In genomic region chr2:143603871-143604512, GRCm38 (mm10) we compare ENCODE assay signal across 25 mouse cellular contexts. TPM values are rescaled to one million over a fixed set of nuclear protein-coding genes. Genes with fewer than 3 reads are reported as not detected.
DNase-seq lines count a peak whose midpoint lies in the region; ATAC-seq and TF ChIP-seq lines count a peak whose summit lies in the region.
"Had no signal": no experiment of that assay in that cellular context is flagged by ENCODE, and none has a peak within 500 bp of the region (broad histone marks: within the 10 kb centered on the region; RNA-seq: fewer than 3 reads in every experiment).

No protein-coding gene starts in this region.

- H3K36me3 ChIP-seq in kidney, embryonic 14.5 days (ENCODE audit: control insufficient read depth, insufficient read depth, low read length) = no peaks in the 10 kb centered on the region
- no peaks in the 10 kb centered on the region for H3K36me3 ChIP-seq in kidney, postnatal 0 days (ENCODE audit: insufficient read depth, low read length)
- H3K36me3 ChIP-seq in ES-E14 (ENCODE audit: control insufficient read depth, insufficient read depth, low read length, poor library complexity, severe bottlenecking) = no peaks in the 10 kb centered on the region
- H3K36me3 ChIP-seq in limb, embryonic 10.5 days = no peaks in the 10 kb centered on the region
- H3K36me3 ChIP-seq: forebrain, embryonic 10.5 days; heart, embryonic 10.5 days; heart, embryonic 13.5 days had no signal

- H3K9me3 ChIP-seq in kidney, embryonic 14.5 days (ENCODE audit: control insufficient read depth, low read length) = no peaks in the 10 kb centered on the region
- no peaks in the 10 kb centered on the region for H3K9me3 ChIP-seq in kidney, postnatal 0 days (replicated peaks; ENCODE audit: low read length)
- no peaks in the 10 kb centered on the region for H3K9me3 ChIP-seq in ES-E14 (ENCODE audit: control insufficient read depth, insufficient read depth, low read depth, low read length)
- no peaks in the 10 kb centered on the region for H3K9me3 ChIP-seq in limb, embryonic 10.5 days (replicated peaks)
- H3K9me3 ChIP-seq: forebrain, embryonic 10.5 days; forebrain, embryonic 13.5 days; heart, embryonic 10.5 days; heart, embryonic 13.5 days had no signal

- no peaks in the 10 kb centered on the region for H3K27me3 ChIP-seq in kidney, embryonic 14.5 days (ENCODE audit: control insufficient read depth, insufficient read depth, low read length)
- H3K27me3 ChIP-seq in kidney, postnatal 0 days (ENCODE audit: insufficient read depth, low read length) = no peaks in the 10 kb centered on the region
- no peaks in the 10 kb centered on the region for H3K27me3 ChIP-seq in limb, embryonic 10.5 days (ENCODE audit: low read depth, poor library complexity, severe bottlenecking)
- H3K27me3 ChIP-seq: forebrain, embryonic 13.5 days; heart, embryonic 13.5 days had no signal

- in situ Hi-C loops in ES-E14 (cut with MboI; ENCODE audit: low sequenced_read_pairs in 2 of 2, unreplicated experiment in 2 of 2) = no loop called here

- TF ChIP-seq CTCF in kidney, postnatal 0 days (IDR thresholded peaks at IDR 0.05; ENCODE audit: low read depth) = no peak

- H3K4me1 ChIP-seq in kidney, embryonic 14.5 days (ENCODE audit: control insufficient read depth, insufficient read depth, low read length) = no peaks in the 10 kb centered on the region
- no peaks in the 10 kb centered on the region for H3K4me1 ChIP-seq in kidney, postnatal 0 days (replicated peaks; ENCODE audit: insufficient read depth, low read length)
- H3K4me1 ChIP-seq in ES-E14 (ENCODE audit: control insufficient read depth in 2 of 2, insufficient read depth in 2 of 2, low read length in 2 of 2, poor library complexity in 1 of 2) = no peaks in the 10 kb centered on the region
- H3K4me1 ChIP-seq in limb, embryonic 10.5 days = no peaks in the 10 kb centered on the region
- H3K4me1 ChIP-seq: heart, embryonic 10.5 days; heart, embryonic 13.5 days had no signal

- peak; percentile 91 for ATAC-seq in kidney, embryonic 14.5 days (ENCODE audit: low FRiP score, low TSS enrichment)
- 0 out of 2 replicates have a peak, but pooled peaks have one; percentile 46 for ATAC-seq in kidney, postnatal 0 days (replicated peaks; ENCODE audit: low FRiP score, low read depth)
- ATAC-seq: forebrain, embryonic 13.5 days; forebrain, embryonic 16.5 days; hindbrain, postnatal 0 days had no signal

- DNase-seq in kidney, adult 11 months = no peak
- peak; percentile 45 for DNase-seq in kidney, postnatal 0 days (ENCODE audit: low spot score)
- no peak for DNase-seq in kidney, adult 9 months
- DNase-seq in ES-E14 (ENCODE audit: low read depth, low spot score) = peak; percentile 47
- no peak for DNase-seq in limb, embryonic 10.5 days (ENCODE audit: low spot score)
- no peak for DNase-seq in neural tube, embryonic 10.5 days (ENCODE audit: extremely low spot score, low spot score)
- DNase-seq: adrenal gland, postnatal 10 days; adrenal gland, postnatal 36 days; cerebellum, adult 18-20 months; cerebellum, adult 9-10 months; cerebellum, postnatal 14 days; gastrocnemius, postnatal 10 days; gastrocnemius, postnatal 36 days; heart, adult 2 months; heart, postnatal 14 days; heart, postnatal 4 days had no signal

- H3K27ac ChIP-seq in kidney, embryonic 14.5 days (ENCODE audit: low read depth, low read length) = no peak overlapping the region
- no peak overlapping the region for H3K27ac ChIP-seq in kidney, postnatal 0 days
- H3K27ac ChIP-seq in ES-E14 (ENCODE audit: insufficient read depth, low read depth, low read length, poor library complexity, severe bottlenecking) = no peak overlapping the region
- H3K27ac ChIP-seq in limb, embryonic 10.5 days = no peak overlapping the region
- H3K27ac ChIP-seq: forebrain, embryonic 10.5 days; forebrain, embryonic 13.5 days; heart, adult 2 months; heart, embryonic 10.5 days; heart, embryonic 13.5 days; hindbrain, embryonic 14.5 days; hindbrain, postnatal 0 days had no signal

- no peak overlapping the region for H3K4me3 ChIP-seq in kidney, embryonic 14.5 days (ENCODE audit: low read length)
- H3K4me3 ChIP-seq in kidney, postnatal 0 days (replicated peaks; ENCODE audit: low read depth, low read length) = no peak overlapping the region
- H3K4me3 ChIP-seq in ES-E14 (ENCODE audit: insufficient read depth in 1 of 2, low read depth in 1 of 2, low read length in 2 of 2, poor library complexity in 1 of 2, severe bottlenecking in 1 of 2) = no peak overlapping the region
- H3K4me3 ChIP-seq in limb, embryonic 10.5 days = no peak overlapping the region
- H3K4me3 ChIP-seq: forebrain, embryonic 10.5 days; forebrain, embryonic 13.5 days; heart, adult 2 months; heart, embryonic 10.5 days; heart, embryonic 13.5 days had no signal

- H3K4me2 ChIP-seq in kidney, embryonic 14.5 days (replicated peaks; ENCODE audit: low read depth, low read length) = no peak overlapping the region
- H3K4me2 ChIP-seq in kidney, postnatal 0 days (ENCODE audit: low read length) = no peak overlapping the region
- H3K4me2 ChIP-seq: forebrain, embryonic 13.5 days; heart, embryonic 13.5 days; hindbrain, embryonic 14.5 days had no signal

- WGBS in kidney, embryonic 14.5 days = 42% methylated on average over 2 of the region's 2 CpGs
- WGBS in kidney, postnatal 0 days = 41% methylated on average over 2 of the region's 2 CpGs
- 44% methylated on average over 2 of the region's 2 CpGs for WGBS in limb, embryonic 10.5 days

- no peak overlapping the region for H3K9ac ChIP-seq in kidney, embryonic 14.5 days (ENCODE audit: low read depth, low read length)
- no peak overlapping the region for H3K9ac ChIP-seq in kidney, postnatal 0 days (ENCODE audit: low read depth, low read length)
- no peak overlapping the region for H3K9ac ChIP-seq in ES-E14 (ENCODE audit: insufficient read depth, low read depth, low read length, poor library complexity, severe bottlenecking)
- H3K9ac ChIP-seq: forebrain, embryonic 13.5 days; heart, embryonic 13.5 days; hindbrain, embryonic 14.5 days had no signal

TF ChIP-seq in ES-E14, 5 proteins besides CTCF, POLR2A, EP300 and RAD21:
- TF ChIP-seq ZC3H11A (IDR thresholded peaks at IDR 0.05; ENCODE audit: borderline replicate concordance, low read depth, low read length) (no peak), HCFC1 (IDR thresholded peaks at IDR 0.05; ENCODE audit: borderline replicate concordance, insufficient read depth, low read length) (no peak), ZNF384 (IDR thresholded peaks at IDR 0.05; ENCODE audit: low read depth, low read length) (no peak), CHD2 (IDR thresholded peaks at IDR 0.05; ENCODE audit: low read depth, low read length) (no peak), MAFK (IDR thresholded peaks at IDR 0.05; ENCODE audit: insufficient read depth, low read depth, low read length) (no peak)
TF ChIP-seq in ES-E14: peak in this region for 0.

RNA-seq across cellular contexts. Expression of gene Pcsk2, which starts 58.0 kb away (rescaled TPM):
- 1.7 and 2.0 TPM in 2 replicates for polyA plus RNA-seq in kidney, embryonic 14.5 days (2014; fragmentation: Nextera tagmentation; extraction: Ambion mirVana)
- 0.92 and 1.1 TPM in 2 replicates for polyA plus RNA-seq in kidney, postnatal 0 days (2015; fragmentation: Nextera tagmentation; extraction: Ambion mirVana)
- total RNA-seq in ES-E14 (2012; rRNA removed) = 0.27 and 0.32 TPM in 2 replicates
- polyA plus RNA-seq in limb, embryonic 10.5 days (2016; fragmentation: Nextera tagmentation; extraction: Ambion mirVana) = 0.23 and 0.41 TPM in 2 replicates
- total RNA-seq: gastrocnemius, postnatal 36 days; granulocyte monocyte progenitor cell, adult 5-6 weeks; heart, adult 2 months; heart, postnatal 14 days had no signal
- polyA plus RNA-seq: heart, adult 2 months had no signal

Comparison
In these comparisons a context has a peak if more than half of its experiments do, and no peak if none do; other contexts are left out.
1. DNase-seq: peak in kidney, postnatal 0 days (single experiment) and ES-E14 (single experiment); none in kidney, adult 11 months (single experiment), kidney, adult 9 months (single experiment), limb, embryonic 10.5 days (single experiment) and neural tube, embryonic 10.5 days (single experiment).